Mouse (Mus musculus) spleen, postnatal 4 days (tissue): ENCODE data around the gene Yap1.
A peak's percentile ranks its signal among the peaks of the same experiment; 100 is the strongest.

Experiments
- DNase-seq, 2 experiments: peaks; one replicate each; pipeline ENCODE4 v3.0.0; 2022; ENCODE audit warnings: low spot score in 2 of 2

The Yap1 gene

GRCm38 (mm10) chr9:7977587-7977986 is 26.8 kb downstream of the Yap1 start:
- no peak for DNase-seq

DNA sequence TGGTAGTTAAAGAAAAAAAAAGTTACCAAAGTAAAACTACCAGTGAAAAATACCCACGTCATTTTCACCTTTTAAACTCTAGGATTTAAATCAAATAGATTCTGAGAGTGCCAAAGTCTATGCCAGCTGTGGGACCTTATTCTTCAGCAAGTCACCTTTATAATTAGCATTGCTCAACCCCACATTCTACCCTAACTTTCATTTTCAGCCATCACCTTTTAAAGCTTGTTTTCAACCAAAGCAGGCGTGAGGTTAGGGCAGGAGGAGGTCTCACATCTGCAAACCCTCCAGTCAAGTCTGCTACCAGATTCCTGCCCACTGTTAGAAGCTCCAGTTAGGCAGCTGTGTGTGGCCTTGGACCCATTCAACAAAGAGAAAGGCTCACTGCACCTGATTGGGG is 32.4 kb downstream of the Yap1 start:
- no peak for DNase-seq

DNA sequence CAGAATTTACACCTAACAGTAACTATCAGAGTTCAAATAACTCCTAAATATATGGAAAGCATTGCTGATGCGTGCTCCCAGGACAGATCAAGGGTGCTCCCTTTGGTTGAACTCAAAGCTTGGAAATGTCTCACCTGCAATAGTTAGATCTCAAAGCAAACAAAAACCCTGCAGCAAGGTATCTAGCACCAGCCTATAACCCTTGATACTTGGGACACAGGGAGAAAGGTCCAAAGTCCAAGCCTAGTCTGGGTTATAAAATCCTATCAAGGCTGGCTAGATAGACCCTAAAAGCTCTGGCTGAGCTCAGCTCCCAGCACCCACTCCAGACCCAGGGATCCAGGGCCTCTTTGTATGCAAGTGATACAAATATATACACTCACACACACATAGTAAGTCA is 36.4 kb downstream of the Yap1 start:
- no peak for DNase-seq

- no peak for DNase-seq
Observed at GRCm38 (mm10) chr9:7965590-7965989, 38.8 kb downstream of the Yap1 start.

DNA sequence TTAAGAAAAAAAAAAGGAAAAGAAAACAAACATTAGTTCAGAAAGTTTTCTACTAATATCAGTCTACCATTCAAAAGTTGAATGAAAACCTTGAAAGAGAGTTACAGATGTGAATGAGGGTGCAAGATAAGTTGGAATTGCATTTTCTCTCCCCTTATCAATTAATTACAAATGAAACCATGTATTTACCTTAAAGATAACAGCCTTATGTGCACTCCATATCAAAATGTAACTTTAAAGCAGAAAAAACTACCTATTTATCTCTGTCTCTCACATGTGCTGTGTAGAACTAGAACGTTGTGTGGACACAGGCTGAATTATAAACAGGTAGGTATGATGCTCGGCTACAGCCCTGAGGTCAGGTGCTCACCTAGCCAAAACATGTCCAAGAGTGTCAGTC is 40.5 kb downstream of the Yap1 start:
- DNase-seq, result no peak

GRCm38 (mm10) chr9:7962915-7963314 is 41.5 kb downstream of the Yap1 start:
- DNase-seq, result no peak

- no peak for DNase-seq
Observed at GRCm38 (mm10) chr9:7961366-7962160, 42.8 kb downstream of the Yap1 start.

DNA sequence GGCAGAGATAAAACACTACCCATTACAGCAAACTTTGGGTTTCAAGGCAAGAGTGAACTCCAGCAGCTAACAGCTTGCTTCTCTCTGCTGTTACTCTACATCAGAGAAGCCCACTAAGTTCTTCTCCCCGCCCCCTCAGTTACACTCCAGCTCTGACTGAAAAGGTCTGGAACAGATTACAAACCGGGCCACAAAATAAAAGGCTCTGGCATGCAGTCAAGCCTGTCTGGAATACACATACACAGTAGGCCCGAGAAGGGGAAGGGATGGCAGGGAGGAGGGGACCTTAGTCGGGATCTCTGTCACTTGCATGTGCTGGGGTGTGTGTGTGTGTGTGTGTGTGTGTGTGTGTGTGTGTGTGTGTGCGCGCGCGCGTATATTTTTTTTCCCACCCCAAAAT is 44.0 kb downstream of the Yap1 start:
- no peak for DNase-seq

DNA sequence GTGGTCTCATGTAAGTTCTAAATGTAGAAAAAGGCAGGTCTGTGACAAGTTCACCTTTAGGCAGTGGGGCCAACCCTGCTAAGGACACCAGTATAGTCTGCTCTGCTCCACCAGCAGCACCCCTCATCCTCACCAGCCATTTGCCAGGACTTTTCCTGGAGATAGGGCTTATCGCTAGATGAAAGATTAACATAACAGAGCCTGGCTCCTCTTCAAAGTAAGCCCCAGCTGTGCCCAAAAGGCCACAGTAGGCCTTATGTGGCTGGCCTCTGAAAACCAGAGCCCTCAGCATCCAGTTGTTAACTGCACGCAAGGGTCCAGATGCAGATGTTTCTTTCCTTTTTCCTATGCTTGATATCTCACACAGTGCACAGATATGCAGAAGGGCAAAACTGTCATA is 45.1 kb downstream of the Yap1 start:
- no peak for DNase-seq

GRCm38 (mm10) chr9:7958025-7958593 is 46.3 kb downstream of the Yap1 start:
- no peak for DNase-seq

GRCm38 (mm10) chr9:7957407-7957806 is 47.0 kb downstream of the Yap1 start:
- DNase-seq, result no peak

GRCm38 (mm10) chr9:7956400-7956799 is 48.0 kb downstream of the Yap1 start:
- DNase-seq, result no peak

GRCm38 (mm10) chr9:7952886-7953285 is 51.5 kb downstream of the Yap1 start:
- DNase-seq, result no peak

DNA sequence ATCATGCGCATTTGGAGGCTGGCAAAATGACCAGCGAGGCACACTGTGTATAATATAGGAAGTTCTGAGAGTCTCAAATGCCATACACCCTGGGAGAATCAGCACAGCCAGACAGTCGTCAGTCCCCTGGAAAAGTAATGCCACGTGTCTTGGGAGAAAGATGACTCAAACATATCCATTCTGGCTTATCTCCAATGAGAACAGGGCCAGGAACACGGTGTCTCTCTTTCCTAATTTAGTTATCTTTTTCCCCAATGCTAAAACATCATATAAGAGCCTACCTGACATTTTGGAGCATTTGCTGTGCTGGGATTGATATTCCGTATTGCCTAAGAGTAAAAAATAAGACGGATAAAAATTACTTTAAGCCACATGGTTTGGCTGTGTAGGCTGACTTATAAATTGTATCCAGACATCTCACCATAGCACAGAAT is 54.2 kb downstream of the Yap1 start:
- DNase-seq, result no peak

GRCm38 (mm10) chr9:7947946-7948345 is 56.5 kb downstream of the Yap1 start:
- no peak for DNase-seq

- no peak for DNase-seq
Observed at GRCm38 (mm10) chr9:7943796-7944462, 60.5 kb downstream of the Yap1 start.

DNA sequence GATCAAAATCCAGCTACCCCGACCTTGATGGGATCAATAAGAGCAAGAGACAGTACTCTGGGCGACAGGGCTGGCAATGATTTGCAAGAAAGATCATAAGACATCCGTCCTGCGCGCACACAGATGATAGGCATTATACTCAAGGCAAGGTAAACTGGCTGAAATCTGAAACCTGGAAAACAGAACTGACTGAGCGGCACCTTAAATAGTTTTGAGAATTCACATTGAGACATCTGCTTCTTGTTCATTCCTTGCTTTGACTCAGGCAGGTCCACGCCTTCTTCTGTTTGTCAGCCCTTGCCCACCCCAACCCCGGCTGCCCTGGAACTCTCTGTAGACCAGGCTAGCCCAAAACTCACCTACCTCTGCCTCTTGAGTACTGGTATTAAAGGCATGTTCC is 61.7 kb downstream of the Yap1 start:
- no peak for DNase-seq

GRCm38 (mm10) chr9:7940075-7940474 is 64.3 kb downstream of the Yap1 start:
- DNase-seq, result no peak

GRCm38 (mm10) chr9:7934419-7934818 is 70.0 kb downstream of the Yap1 start:
- DNase-seq, result peak in 1 of 2 experiments; percentile 9

DNA sequence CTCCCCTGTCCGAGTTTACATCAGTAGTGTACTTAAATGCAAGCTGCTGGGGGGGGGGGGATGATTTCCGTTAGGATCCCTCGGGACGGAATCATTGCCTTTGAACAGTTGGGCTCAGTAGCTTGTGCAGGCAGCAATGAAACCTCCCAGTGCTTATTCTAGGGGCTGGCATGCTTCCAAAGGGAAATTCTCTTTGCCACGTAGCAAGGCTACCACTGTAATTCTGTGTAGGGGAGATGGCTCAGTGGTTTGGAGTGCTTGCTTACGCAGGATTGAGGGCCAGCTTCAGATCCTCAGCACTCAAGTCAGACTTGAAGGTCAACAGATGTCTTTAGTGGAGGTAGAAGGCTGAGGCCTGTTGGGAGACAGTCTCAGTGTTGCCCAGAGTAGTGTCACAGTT is 74.8 kb downstream of the Yap1 start:
- no peak for DNase-seq

- DNase-seq, result no peak
Observed at GRCm38 (mm10) chr9:7928866-7929265, 75.5 kb downstream of the Yap1 start.

GRCm38 (mm10) chr9:7928207-7928793 is 76.1 kb downstream of the Yap1 start:
- no peak for DNase-seq

GRCm38 (mm10) chr9:7914925-7915324 is 89.5 kb downstream of the Yap1 start:
- DNase-seq, result no peak
